Mouse (Mus musculus): ENCODE results near the gene Gm42906.

- TF ChIP-seq POLR2A (IDR thresholded peaks at IDR 0.05; ENCODE audit: low read depth, low read length) (no peak), CTCF (conservative IDR thresholded peaks at IDR 0.05; ENCODE audit: insufficient read depth, insufficient read length, low read depth, low read length) (no peak)
These were observed 17.7 kb upstream of the Gm42906 start for GRCm38 (mm10) chr5:151445695-151446094.
